Mouse (Mus musculus) right cerebral cortex, postnatal 10 days (tissue): ENCODE data around the gene Arhgef7.

Source experiments
- DNase-seq, 2 experiments: peaks; one replicate each; pipeline ENCODE4 v3.0.0; 2021; ENCODE audit warnings: low spot score in 2 of 2

Gene Arhgef7

GRCm38 (mm10) chr8:11717194-11717593 is 10.3 kb upstream of the Arhgef7 start:
- DNase-seq: no peak

- DNase-seq: no peak
Measured at GRCm38 (mm10) chr8:11727273-11727650, 259 bp upstream of the Arhgef7 start.

GRCm38 (mm10) chr8:11728482-11729295 is 1.2 kb downstream of the Arhgef7 start:
- peak; percentile 65 to 71 for DNase-seq

GRCm38 (mm10) chr8:11730271-11730940 is 2.9 kb downstream of the Arhgef7 start:
- no peak for DNase-seq

- no peak for DNase-seq
Measured at GRCm38 (mm10) chr8:11735672-11736235, 8.2 kb downstream of the Arhgef7 start.

- no peak for DNase-seq
Measured at GRCm38 (mm10) chr8:11737096-11737495, 9.6 kb downstream of the Arhgef7 start.

GRCm38 (mm10) chr8:11739082-11739481 is 11.6 kb downstream of the Arhgef7 start:
- DNase-seq: no peak

GRCm38 (mm10) chr8:11740857-11741256 is 13.3 kb downstream of the Arhgef7 start:
- DNase-seq: no peak

GRCm38 (mm10) chr8:11743580-11743979 is 16.1 kb downstream of the Arhgef7 start:
- DNase-seq: no peak

GRCm38 (mm10) chr8:11746850-11747600 is 19.5 kb downstream of the Arhgef7 start:
- DNase-seq: no peak

GRCm38 (mm10) chr8:11749472-11749871 is 22.0 kb downstream of the Arhgef7 start:
- no peak for DNase-seq

- no peak for DNase-seq
Measured at GRCm38 (mm10) chr8:11752338-11752737, 24.8 kb downstream of the Arhgef7 start.

GRCm38 (mm10) chr8:11753155-11753941 is 25.8 kb downstream of the Arhgef7 start:
- DNase-seq: no peak

- no peak for DNase-seq
Measured at GRCm38 (mm10) chr8:11754723-11755122, 27.2 kb downstream of the Arhgef7 start.

- DNase-seq: peak; percentile 68 to 69
Measured at GRCm38 (mm10) chr8:11755873-11756272, 28.4 kb downstream of the Arhgef7 start.

GRCm38 (mm10) chr8:11757568-11758481 is 30.3 kb downstream of the Arhgef7 start:
- DNase-seq: peak; percentile 92 to 94

GRCm38 (mm10) chr8:11758482-11759281 is 31.2 kb downstream of the Arhgef7 start:
- no peak for DNase-seq

- no peak for DNase-seq
Measured at GRCm38 (mm10) chr8:11761551-11761950, 34.0 kb downstream of the Arhgef7 start.

GRCm38 (mm10) chr8:11762048-11762447 is 34.5 kb downstream of the Arhgef7 start:
- DNase-seq: no peak
